Mouse (Mus musculus) left cerebral cortex, postnatal 10 days (tissue): ENCODE measurements around the gene Lap3. TPM values are rescaled to one million over a fixed set of nuclear protein-coding genes. Genes with fewer than 3 reads are reported as not detected.

Experiments used
- DNase-seq, 2 experiments: peaks; one replicate each; pipeline ENCODE4 v3.0.0; 2021 to 2022; ENCODE audit warnings: low spot score in 2 of 2, mixed read lengths in 1 of 2; ENCODE audit errors: extremely low spot score in 1 of 2
- intact Hi-C: fragments of 180-260 bp; cut with DNase I; formaldehyde crosslinking; loops from one replicate; pipeline ENCODE4 v1.15.1; 2025
- total RNA-seq, 2 experiments: library from RNA; stranded (reverse); gene quantifications; 2 replicates each; pipeline ENCODE4 v1.2.3; 2021

Lap3 gene
- 10 to 100 TPM; 37.3 to 39.5 TPM for total RNA-seq

DNA sequence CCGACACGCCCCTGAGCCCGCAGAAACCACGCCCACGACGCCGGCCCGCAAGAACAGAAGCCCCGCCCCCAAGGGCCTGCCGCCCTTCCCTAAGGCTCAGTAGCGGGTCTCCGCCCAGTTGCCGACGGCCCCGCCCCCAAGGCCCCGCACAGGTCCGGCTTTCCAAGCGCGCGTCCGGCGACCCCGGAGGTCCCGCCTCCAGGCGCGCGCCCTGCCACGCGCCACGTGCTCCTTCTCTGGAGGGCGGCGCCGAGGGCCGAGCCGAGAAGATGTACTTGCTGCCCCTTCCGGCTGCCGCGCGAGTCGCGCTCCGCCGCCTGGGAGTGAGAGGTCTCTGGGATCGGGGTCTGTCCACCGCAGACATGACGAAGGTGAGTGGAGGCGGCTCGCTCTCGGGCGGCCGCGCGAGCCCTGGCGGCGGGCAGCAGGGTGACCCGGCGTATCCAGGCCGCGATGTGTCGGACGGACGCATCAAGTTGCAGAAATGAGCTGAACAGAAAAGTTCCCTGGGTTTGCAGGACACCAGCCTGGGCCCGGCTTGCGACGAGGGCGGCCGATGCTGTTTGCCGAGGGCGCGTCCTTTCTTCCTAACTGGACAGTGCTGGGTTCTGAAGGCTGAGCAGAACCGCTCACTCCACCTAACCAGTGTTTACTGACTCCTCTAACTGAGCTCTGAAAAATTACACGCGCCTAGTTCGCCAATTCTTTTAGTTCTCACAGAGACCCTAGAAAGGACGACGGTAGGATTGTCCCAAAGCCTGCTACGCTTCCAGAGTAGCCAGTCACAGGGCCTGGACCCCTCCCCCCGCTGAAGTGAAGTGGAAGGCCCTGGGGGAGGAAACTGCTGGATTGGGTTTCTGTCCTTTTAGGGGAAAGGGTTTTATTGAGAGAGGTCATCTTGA is at the start of gene Lap3:
Gene Lap3 (plus strand): TSS at position 184 of the 902 bp plus-strand sequence.
- peak; percentile 93 to 99 for DNase-seq
- intact Hi-C loops = no loop called here

DNA sequence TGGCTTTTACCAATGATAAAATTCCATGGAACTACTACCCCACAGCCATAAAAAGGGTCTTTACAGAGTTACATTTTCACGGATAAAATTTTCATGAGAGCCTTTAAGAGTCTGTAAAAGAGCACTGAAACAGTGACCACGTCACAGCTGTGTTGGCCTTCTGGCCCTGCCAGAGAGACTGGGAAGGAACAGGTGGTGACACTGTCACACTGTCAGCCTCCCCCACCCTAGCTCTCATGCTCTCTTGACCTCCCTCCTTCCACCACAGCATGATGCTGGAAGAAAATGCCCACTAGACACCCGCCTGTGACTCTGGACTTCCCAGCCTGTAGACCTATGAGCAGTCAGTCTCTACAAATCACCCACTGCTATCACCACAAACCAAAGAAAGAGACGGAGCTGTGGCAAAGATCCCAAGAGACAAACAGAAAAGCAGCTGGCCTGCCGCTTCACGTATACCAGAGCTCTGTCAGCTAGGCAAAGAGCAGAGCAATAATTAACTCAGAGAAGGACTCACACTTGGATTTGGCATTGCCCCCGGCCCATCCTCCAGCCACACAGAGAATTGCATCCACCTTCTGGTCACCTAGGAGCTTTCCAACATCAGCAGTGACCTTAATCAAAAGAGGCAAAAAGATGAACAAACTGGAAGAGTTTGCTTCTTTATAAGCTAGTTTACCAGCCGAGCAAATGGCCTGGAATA is 48.9 kb upstream of the Lap3 start:
- DNase-seq = no peak
- intact Hi-C loops = no loop called here

DNA sequence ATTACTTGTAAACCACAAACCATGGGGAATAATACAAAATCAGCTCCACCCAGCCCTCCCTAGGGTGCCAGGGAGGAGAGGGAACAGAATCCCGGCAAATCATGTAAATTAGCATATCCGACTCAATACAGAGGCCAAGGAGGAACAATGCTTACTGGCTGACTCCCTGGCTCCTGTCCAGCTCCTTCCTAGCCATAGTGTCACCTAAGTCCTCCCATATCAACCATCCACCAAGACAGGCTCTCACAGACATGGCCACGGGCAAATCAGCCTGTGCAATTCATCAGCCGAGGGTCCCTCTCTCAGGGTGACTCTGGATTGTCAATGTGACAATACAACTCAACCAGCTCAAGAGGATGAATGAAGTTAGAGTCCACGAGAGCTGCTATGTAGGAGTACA is 44.5 kb upstream of the Lap3 start:
- DNase-seq = peak in 1 of 2 experiments; percentile 48
- intact Hi-C loops = no loop called here

DNA sequence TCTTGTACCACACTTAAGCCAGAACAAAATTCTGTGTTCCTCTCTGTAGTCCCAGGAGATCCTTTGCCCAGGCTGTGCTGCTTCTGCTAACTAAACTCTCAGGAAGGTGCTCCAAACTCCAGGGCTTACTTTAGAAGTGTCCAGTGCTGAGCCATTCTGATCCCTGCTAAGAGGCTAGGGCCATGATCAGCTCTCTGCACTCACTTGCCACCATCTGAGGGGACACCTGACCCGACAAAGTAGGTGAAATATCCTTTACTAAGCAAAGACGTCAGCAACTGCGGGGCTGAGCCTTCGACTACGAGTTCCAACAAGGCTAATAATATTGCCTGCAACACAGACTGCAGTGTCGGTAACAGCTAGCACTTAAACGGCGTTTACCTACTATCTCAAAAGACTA is 44.0 kb upstream of the Lap3 start:
- no peak for DNase-seq
- intact Hi-C loops = no loop called here

DNA sequence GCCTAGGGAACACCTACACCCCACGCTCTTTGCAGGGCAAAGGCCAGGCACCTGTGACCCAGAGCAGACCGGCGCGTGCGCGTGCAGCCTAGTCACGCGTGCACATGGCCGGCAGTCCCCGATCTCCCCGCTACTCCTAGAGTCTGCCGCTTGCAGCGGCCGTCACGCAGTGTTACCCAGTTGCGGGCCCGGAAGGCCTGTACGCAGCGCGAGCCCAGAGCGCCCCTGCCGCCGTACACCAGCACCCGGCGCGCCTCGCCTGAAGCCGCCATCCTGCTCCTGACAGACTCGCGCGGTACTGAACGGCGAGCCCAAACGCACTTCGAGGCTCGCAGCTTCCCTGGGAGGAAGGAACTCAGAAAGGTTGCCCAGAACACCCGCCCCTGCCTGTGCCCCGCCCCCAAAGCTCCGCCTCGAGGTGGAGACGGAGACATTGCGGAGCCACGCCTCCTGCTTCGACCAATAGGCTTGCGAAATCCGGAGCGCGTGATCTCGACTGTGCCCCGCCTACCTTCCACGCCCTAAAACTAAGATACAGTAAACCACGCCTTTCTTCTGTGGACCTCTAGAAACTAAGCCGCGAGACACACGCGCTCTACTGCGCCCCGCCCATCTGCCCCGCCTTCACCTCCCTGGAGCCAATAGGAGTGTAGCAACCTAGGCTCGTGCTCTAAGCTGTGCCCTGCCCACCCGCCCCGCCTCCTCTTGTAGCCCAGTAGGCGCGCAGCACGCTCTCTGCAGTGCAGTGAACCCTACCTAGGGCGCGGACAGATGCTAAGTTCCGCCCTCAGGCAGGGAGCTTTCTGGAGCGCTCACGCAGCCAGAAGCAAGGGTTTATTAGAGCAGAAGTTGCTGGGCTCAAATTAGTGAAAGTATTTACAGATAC is 43.1 kb upstream of the Lap3 start, which contains the start of gene Qdpr:
Gene Qdpr (minus strand): TSS at position 406 of the 886 bp plus-strand sequence.
- DNase-seq = peak; percentile 94 to 98
- intact Hi-C loops = no loop called here

DNA sequence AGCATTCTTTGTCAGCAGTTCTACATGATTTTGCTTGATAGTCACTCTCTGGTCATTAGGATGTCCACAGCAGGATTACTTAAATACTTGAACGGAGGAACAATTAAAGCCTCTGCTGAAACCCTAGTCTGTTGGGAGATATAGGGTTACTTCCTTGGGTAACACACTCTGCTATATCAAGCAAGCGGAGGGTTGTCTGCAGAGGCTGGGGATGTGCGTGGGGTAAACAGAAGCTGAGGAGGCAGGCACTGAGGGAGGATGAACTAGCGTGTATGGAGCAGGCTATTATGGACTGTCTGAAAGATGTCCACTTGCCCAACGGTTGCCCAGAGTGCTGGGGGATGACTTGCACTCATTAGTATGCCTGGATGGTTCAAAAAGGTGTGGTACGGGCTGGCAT is 39.7 kb upstream of the Lap3 start, which contains the start of gene Clrn2:
Gene Clrn2 (plus strand): TSS at position 301 of the 400 bp plus-strand sequence.
- no peak for DNase-seq
- intact Hi-C loops = no loop called here

DNA sequence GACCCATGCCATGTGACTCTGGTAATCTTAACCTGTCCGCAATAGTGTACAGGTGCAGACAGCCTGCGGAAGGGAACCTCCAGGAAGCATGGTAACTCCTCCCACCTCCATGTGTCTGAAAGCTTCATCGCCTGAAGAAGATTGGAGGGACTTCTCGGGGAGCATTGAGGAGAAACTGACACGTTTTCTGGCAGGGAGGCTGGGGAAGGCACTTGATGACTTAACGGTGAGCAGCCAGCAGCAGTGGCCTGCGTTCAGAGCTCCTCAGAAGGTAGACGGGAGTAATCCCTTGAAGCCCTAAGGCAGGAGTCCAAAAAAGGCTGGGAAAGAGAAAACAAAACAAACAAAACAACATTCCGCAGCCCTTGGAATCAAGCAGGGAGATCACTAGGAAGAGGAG is 38.7 kb upstream of the Lap3 start:
- no peak for DNase-seq
- intact Hi-C loops = no loop called here

DNA sequence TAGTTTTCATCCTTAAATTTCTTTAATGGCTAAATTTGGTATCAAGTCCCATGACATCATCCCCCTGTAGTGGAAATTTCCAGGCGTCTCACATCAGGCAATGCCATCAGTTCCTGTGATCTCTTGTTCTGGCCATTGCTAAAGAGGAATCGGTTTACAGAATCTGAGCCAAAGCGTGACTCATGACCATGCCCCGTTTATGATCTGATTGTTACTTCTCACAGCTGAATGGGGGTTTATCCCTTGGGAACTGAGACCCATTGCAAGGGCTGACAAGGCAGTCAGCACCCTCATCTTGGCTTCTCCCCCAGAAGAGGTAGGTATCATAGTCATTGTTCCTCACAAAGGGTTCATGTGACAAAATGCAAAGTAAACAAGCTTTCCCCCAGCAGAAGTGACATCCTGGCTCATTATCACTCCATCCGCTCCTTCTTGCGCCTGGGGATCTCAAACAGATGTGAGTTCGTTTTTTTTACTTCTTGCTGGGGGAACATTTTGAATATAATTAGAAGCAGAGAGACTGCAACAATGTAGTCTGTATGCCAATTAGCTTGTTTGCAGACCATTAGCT is 20.2 kb upstream of the Lap3 start:
- no peak for DNase-seq
- intact Hi-C loops = loop anchor here (10.0 kb wide), 1 partner anchor 872 kb away; no protein-coding TSS in a partner anchor

DNA sequence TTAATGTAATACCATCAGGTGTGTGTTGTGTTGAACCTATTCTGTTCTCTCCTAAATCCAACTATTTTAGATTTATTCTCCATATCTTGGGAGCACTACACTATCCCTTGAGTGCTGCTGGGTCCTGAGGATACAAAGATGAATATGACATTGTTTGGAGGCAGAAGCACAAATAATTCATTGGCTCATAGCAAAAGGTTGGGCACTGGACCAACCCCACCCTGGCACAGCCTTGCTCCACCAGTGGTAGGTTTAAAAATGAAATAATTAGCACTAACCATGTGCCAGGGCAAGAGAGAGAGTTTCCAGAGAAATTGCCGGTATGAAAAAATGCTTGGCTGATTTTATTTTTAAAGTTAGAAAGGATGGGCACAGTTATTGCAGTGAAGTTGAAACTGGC is 19.7 kb upstream of the Lap3 start:
- intact Hi-C loops = loop anchor here (10.0 kb wide), 1 partner anchor 871 kb away; no protein-coding TSS in a partner anchor
- DNase-seq = no peak

DNA sequence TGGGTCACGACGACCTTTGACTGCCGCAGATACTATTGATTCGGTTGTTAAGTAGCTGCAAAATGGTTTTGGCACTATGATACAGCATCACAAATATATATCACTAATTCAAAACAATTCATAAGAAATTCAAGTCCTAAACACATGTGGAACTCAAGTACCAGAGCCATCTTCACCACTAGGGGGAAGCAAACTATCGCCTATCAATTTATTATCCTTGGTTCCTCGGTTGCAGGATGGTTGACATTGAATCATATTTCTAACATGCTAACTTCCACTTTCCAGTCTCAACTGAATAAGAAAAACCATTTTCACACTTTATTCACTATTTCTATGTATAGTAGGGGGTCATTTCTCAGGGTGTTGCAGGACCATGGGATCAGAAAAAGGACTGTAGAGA is 19.0 kb upstream of the Lap3 start:
- peak; percentile 35 to 71 for DNase-seq
- intact Hi-C loops = loop anchor here (10.0 kb wide), 1 partner anchor 871 kb away; no protein-coding TSS in a partner anchor

DNA sequence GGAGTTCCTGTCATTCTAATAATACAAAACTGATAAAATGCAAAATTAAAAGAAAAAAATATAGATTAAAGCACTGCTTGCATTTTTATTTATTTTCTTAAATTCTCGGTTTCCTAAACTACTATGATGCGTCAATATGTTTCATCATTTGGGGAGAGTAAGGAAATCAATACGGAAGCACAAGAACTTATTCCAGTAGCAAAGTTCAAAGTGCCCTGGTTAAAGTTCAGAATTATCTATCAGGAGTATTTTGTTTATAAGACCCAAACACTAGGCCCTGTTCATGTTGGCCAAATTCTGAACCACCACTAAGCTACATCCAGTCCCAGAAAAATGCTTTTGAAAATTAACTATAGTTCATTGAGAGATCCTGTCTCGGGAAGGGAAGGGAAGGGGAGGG is 18.4 kb upstream of the Lap3 start:
- DNase-seq = no peak
- intact Hi-C loops = loop anchor here (10.0 kb wide), 1 partner anchor 870 kb away; no protein-coding TSS in a partner anchor

DNA sequence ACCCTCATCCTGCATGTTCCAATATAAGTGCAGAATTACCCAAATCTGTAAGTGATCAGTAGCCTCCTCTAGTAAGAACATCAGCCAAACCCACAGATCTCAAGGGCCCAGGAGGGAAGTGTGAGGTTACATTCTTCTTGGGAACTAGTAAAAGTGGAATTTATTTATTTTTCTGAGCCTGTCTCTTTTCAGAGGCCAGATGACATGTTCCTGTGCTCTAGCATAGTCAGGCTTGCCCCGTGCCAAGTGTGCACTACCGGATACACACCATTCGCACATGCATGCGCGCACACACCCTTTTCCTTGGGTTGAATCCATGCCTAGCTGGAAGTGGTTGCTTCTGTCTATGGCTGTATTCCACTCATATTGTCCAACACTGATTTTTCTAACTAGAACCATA is 17.4 kb upstream of the Lap3 start:
- DNase-seq = no peak
- intact Hi-C loops = loop anchor here (2.0 to 10.0 kb wide), 2 partner anchors 193 to 869 kb away; partner anchors contain the start of gene Ncapg

DNA sequence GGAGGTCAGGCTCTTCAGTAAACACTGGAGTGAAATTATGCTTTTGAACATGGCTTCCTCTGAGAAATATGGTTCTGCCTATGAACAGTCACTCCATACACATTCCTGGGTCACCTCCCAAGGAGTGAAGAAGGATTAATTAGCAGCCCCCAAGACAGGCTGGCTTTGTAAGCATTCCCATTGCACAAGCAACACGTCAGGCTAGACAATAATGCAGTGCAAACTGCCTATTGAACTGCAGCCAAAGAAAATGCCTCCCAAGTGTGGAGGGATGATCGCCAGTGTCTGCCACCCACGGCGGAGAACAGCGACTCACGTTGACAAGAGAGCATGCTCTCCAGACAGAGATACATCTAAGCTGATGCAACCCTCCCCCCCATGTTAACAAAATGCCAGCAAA is 16.9 kb upstream of the Lap3 start:
- intact Hi-C loops = loop anchor here (2.0 to 10.0 kb wide), 2 partner anchors 193 to 869 kb away; partner anchors contain the start of gene Ncapg

DNA sequence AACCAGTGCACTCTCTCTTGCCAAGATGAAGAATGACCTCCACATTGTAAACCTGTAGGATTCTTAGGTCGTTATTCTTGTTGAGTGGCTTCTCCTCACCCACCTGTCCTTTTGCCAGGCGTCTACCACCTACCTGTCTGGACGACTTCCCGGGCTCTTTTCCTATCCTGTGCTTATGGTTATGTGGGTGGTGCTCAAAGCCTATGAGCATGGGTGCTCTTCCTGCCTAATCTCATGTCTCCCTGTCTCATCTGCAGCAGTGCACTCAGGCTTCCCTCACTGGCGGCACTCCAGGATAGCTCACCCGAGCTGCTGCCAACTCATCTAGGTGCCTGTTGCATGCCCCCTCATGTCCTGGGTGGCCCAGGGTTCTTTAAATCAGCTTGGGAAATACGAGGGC is 15.6 kb upstream of the Lap3 start:
- intact Hi-C loops = loop anchor here (2.0 to 10.0 kb wide), 2 partner anchors 191 to 867 kb away; partner anchors contain the start of gene Ncapg
- no peak for DNase-seq

More for the DNA sequence above, 16.9 kb upstream of the Lap3 start:
- peak in 1 of 2 experiments; percentile 29 for DNase-seq

DNA sequence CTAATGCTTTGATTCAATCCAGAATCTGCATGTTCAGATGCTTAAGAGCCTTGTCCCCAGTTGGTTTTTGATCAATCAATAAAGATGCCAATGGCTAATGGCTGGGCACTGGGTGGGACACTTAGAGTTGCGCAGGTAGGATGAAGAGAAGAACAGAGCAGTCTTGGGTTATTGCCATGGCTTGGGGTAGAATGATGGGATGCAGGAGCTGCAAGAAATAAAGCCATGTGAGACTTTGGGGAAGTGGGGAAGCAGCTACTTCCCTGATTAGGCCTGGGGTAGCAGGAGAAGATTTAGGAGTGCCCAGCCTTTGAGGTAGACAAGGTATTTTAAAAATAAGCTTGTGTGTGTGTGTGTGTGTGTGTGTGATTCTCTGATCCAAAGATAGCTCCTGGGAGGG is 13.1 kb upstream of the Lap3 start:
- intact Hi-C loops = no loop called here
- DNase-seq = no peak

DNA sequence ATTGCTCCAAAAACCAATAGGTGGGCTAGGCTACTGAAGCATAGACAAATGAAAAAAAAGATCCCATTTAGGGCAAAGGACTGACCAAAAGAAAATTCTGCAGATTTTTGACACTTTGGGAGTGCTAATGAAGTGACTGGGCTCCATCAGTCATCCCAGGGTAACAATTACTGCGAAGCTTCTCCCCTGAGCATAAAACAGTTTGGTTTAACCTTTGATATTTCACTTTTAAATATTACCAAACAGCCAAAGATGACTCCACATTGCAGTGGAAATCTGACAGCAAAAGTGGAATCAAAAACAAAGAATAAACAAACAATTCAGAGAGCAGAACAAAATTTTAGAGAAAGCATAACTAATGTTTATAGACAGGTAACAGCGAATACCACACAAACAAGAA is 12.0 kb upstream of the Lap3 start:
- intact Hi-C loops = no loop called here
- no peak for DNase-seq

DNA sequence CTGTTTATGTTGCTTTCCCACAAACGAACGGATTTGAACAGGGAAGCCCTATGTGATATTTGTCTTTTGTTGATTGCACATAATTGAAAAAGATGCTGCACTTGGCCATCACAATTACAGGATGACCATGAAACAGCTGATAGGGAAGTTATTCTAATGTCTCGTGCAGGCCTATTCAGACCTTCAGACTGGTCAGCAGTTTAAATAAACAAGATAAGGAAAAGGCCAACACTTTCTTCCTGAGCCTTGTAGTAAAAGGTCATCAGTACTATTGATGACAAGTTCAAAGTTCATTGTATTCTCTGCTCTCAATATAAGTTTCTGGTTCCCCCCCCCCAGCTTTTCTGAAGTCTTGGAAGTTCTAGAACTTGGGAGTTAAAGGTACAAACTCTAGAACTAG is 10.6 kb upstream of the Lap3 start:
- DNase-seq = no peak
- intact Hi-C loops = no loop called here

DNA sequence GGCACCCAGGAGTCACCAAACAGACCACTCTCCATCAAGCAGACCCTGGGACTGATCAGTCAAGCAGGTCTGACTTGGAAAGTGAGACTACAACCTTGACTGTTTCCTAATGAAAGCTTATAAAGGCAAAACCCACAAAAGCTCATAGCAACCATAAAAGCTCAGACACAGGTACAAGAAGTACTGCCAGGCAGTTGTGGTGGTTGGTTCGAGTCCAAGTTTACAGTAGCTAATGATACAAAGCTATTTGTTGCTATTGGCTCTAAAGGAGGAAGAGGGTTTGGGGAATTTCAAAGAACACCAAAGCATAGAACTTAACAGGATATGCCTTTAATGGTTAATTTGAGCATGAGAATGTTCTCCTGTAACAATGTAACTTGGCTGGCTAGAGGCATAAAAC is 9.5 kb upstream of the Lap3 start:
- DNase-seq = no peak
- intact Hi-C loops = no loop called here
